Mouse (Mus musculus) small intestine, adult 2 months (tissue): ENCODE measurements around the gene Parvb.

Experiments
- CTCF ChIP-seq: fragments of 200-500 bp; IDR thresholded peaks from 2 replicates; pipeline ENCODE4 v1.5.1; 2012; ENCODE audit warnings: low read depth, mild to moderate bottlenecking, control low read depth, inconsistent platforms, low read length, moderate library complexity, mixed read lengths; ENCODE audit not compliant: insufficient replicate concordance, insufficient read length; ENCODE audit errors: extremely low read depth
- POLR2A ChIP-seq: fragments of 200-500 bp; IDR thresholded peaks from 2 replicates; pipeline ENCODE4 v1.6.1; 2012; ENCODE audit warnings: low read depth, mild to moderate bottlenecking, control low read depth, inconsistent platforms, low read length, moderate library complexity

DNA sequence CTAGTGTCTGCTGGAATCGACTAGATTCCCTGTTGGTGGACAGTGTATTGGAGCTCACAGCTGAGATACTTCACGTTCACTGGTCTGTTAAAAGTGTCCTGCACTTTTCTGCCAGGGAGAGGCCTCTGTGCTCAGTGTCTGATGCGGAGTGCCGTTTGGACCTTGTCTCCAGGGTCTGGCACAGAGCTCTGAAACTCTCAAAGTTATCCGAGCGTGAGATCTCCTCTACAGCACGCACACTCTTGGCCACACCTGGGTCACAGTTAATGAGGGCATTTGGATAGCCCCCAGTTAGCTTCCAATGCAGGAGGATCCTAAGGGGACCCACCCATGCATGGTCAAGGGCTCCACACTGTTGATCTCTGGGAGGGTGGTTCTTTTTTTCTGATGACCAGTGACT is 46.2 kb downstream of the Parvb start:
- TF ChIP-seq POLR2A (no peak), CTCF (no peak)
